Mouse (Mus musculus) stomach, embryonic 16.5 days (tissue): ENCODE results near the gene A630095E13Rik. TPM values are rescaled to one million over a fixed set of nuclear protein-coding genes. Genes with fewer than 3 reads are reported as not detected.
"Not testable (repeated sequence)": the region's sequence is repeated elsewhere in the genome, so short reads cannot be mapped to it uniquely, and the experiment has no call there.

Experiments used
- ATAC-seq: fragments of 200-750 bp; cut with Nextera tagmentation; 2 replicates; pipeline ENCODE4 v1.8.0; 2017; ENCODE audit warnings: moderate number of reproducible peaks, moderate TSS enrichment; ENCODE audit not compliant: insufficient read depth, low FRiP score
- H3K27ac ChIP-seq: fragments of 300-500 bp; sonication (generic); 2 replicates; pipeline ENCODE4 v1.5.1; 2014; ENCODE audit warnings: low read length
- H3K27me3 ChIP-seq: fragments of 300-500 bp; sonication (generic); 2 replicates; pipeline ENCODE4 v1.6.1; 2014; ENCODE audit warnings: low read length, control low read depth, mixed read lengths; ENCODE audit not compliant: control insufficient read depth, insufficient read depth
- H3K36me3 ChIP-seq: fragments of 300-500 bp; sonication (generic); 2 replicates; pipeline ENCODE4 v1.6.1; 2014; ENCODE audit warnings: low read length; ENCODE audit not compliant: control insufficient read depth, insufficient read depth
- H3K4me1 ChIP-seq: fragments of 300-500 bp; sonication (generic); 2 replicates; pipeline ENCODE4 v1.6.1; 2014; ENCODE audit warnings: low read length, control low read depth, mixed read lengths; ENCODE audit not compliant: control insufficient read depth, insufficient read depth
- H3K4me2 ChIP-seq: fragments of 300-500 bp; sonication (generic); 2 replicates; pipeline ENCODE4 v1.6.1; 2014; ENCODE audit warnings: low read depth, low read length, mixed read lengths
- H3K4me3 ChIP-seq: fragments of 300-500 bp; sonication (generic); replicated peaks from 2 replicates; pipeline ENCODE4 v1.5.1; 2014; ENCODE audit warnings: mild to moderate bottlenecking, low read length
- H3K9ac ChIP-seq: fragments of 300-500 bp; sonication (generic); 2 replicates; pipeline ENCODE4 v1.6.1; 2014; ENCODE audit warnings: low read length
- H3K9me3 ChIP-seq: fragments of 300-500 bp; sonication (generic); replicated peaks from 2 replicates; pipeline ENCODE4 v1.6.1; 2016; ENCODE audit warnings: low read length, control low read depth; ENCODE audit not compliant: control insufficient read depth
- WGBS: fragments of 180-500 bp; shearing (Covaris S2); extraction: QIAGEN DNeasy Blood & Tissue Kit; methylation state at CpG from one replicate; pipeline ENCODE4 v1.1.7; 2014; 5-methylcytosine and 5-hydroxymethylcytosine counted together
- polyA plus RNA-seq: library from polyadenylated mRNA; unstranded; fragments of >200 nt; fragmentation: Nextera tagmentation; extraction: Ambion mirVana; gene quantifications from 2 replicates; pipeline ENCODE4 v1.2.1, GENCODE M21; 2015

Gene A630095E13Rik
- polyA plus RNA-seq: not detected in 2 replicates

- WGBS: 56% methylated on average over 3 of the region's 3 CpGs
- ATAC-seq, H3K9ac ChIP-seq, H3K4me2 ChIP-seq, H3K4me3 ChIP-seq, H3K9me3 ChIP-seq, H3K27me3 ChIP-seq, H3K27ac ChIP-seq, H3K4me1 ChIP-seq, H3K36me3 ChIP-seq: not testable (repeated sequence)
Observed at GRCm38 (mm10) chr9:36643276-36643675, at the start of gene A630095E13Rik. Gene A630095E13Rik (minus strand): TSS chr9:36643376.

- Histone ChIP-seq H3K4me2 (no peak within 1 kb of the TSS), H3K9me3 (no peaks in the 10 kb centered on the region), H3K4me1 (no peaks in the 10 kb centered on the region), H3K4me3 (no peak within 1 kb of the TSS), H3K36me3 (no peaks in the 10 kb centered on the region), H3K27me3 (no peaks in the 10 kb centered on the region), H3K9ac (no peak within 1 kb of the TSS), H3K27ac (no peak within 1 kb of the TSS)
- ATAC-seq: no peak
- WGBS: 52% methylated on average over 1 of the region's 1 CpGs
Observed at GRCm38 (mm10) chr9:36692920-36693319, 49.7 kb upstream of the A630095E13Rik start, which contains the start of gene Acrv1. Gene Acrv1 (plus strand): TSS chr9:36693220.

DNA sequence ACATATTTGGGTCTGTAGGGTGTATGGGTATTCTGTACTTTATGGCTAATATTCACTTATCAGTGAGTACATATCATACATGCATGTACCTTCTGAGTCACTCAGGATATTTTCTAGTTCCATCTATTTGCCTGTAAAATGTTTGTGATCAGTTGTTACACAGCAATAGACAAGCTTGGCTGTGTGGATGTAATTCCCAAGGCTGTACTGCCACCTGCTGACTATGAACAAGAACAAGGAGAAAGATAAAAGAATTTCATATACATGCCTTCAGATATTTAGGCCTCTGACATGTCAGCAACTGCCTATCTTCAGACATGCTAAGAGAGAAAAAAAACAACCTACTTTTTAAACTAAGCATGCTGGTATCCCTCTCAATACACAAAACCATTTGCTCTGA, 44.2 kb upstream of the A630095E13Rik start:
- H3K4me1 ChIP-seq: no peaks in the 10 kb centered on the region
- ATAC-seq: no peak
- H3K4me2 ChIP-seq: no peak overlapping the region
- no peaks in the 10 kb centered on the region for H3K27me3 ChIP-seq
- H3K36me3 ChIP-seq: no peaks in the 10 kb centered on the region
- H3K4me3 ChIP-seq: no peak overlapping the region
- no peaks in the 10 kb centered on the region for H3K9me3 ChIP-seq
- no peak overlapping the region for H3K9ac ChIP-seq
- no peak overlapping the region for H3K27ac ChIP-seq

GRCm38 (mm10) chr9:36681424-36681823, 38.2 kb upstream of the A630095E13Rik start:
- no peak overlapping the region; the same call in 1 of the 2 replicates for H3K27ac ChIP-seq
- H3K9me3 ChIP-seq: no peaks in the 10 kb centered on the region
- H3K4me3 ChIP-seq: no peak overlapping the region
- no peaks in the 10 kb centered on the region for H3K27me3 ChIP-seq
- H3K36me3 ChIP-seq: no peaks in the 10 kb centered on the region
- H3K4me1 ChIP-seq: no peaks in the 10 kb centered on the region
- 54% methylated on average over 2 of the region's 2 CpGs for WGBS
- peak; percentile 53; the same call in 1 of the 2 replicates for ATAC-seq
- H3K9ac ChIP-seq: no peak overlapping the region
- H3K4me2 ChIP-seq: no peak overlapping the region

Other genes starting within 250 kb of the A630095E13Rik start
- not detected in 2 replicates for gene Gm7257, start 211.5 kb downstream of the A630095E13Rik start, polyA plus RNA-seq
- not detected in 2 replicates for gene Gm9513, start 167.7 kb downstream of the A630095E13Rik start, polyA plus RNA-seq
- gene Gm5615, start 101.4 kb downstream of the A630095E13Rik start, polyA plus RNA-seq: not detected in 2 replicates
- gene Gm17689, start 60.7 kb downstream of the A630095E13Rik start, polyA plus RNA-seq: not detected in 2 replicates
- gene Acrv1, start 49.8 kb upstream of the A630095E13Rik start, polyA plus RNA-seq: not detected in 2 replicates
- gene Chek1, start 83.7 kb upstream of the A630095E13Rik start, polyA plus RNA-seq: 25.7 and 27.3 TPM in 2 replicates
- 330 and 341 TPM in 2 replicates for gene Stt3a, start 124.3 kb upstream of the A630095E13Rik start, polyA plus RNA-seq
- gene Ei24, start 154.0 kb upstream of the A630095E13Rik start, polyA plus RNA-seq: 89.4 and 98.4 TPM in 2 replicates
- 13.1 and 14.4 TPM in 2 replicates for gene Fez1, start 178.5 kb upstream of the A630095E13Rik start, polyA plus RNA-seq